Mouse (Mus musculus) liver, adult (tissue): ENCODE data around the gene Acbd3.

Experiments used
- GATA4 ChIP-seq: IDR thresholded peaks from 2 replicates; pipeline ENCODE4 v1.6.1; 2014; ENCODE audit warnings: mild to moderate bottlenecking, low read length; ENCODE audit not compliant: insufficient replicate concordance

The Acbd3 gene

DNA sequence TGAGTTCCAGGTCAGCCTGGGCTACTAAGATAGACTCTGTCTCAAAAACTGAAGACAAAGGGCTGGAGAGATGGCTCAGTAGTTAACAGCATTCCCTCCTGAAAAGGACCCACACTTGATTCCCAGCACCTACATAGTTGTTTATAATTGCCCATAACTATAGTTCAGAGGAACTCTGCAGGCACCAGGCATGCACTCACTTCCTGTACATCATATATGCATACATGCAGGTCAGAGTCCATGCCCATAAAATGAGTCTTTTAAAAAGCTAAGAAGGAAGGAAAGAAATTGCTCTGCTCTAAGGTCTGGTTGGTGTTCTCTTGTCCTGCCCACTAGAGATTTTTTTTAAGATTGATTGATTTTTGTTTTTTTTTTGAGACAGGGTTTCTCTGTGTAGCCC lies 22.0 kb downstream of the Acbd3 start:
- no peak for TF ChIP-seq GATA4

DNA sequence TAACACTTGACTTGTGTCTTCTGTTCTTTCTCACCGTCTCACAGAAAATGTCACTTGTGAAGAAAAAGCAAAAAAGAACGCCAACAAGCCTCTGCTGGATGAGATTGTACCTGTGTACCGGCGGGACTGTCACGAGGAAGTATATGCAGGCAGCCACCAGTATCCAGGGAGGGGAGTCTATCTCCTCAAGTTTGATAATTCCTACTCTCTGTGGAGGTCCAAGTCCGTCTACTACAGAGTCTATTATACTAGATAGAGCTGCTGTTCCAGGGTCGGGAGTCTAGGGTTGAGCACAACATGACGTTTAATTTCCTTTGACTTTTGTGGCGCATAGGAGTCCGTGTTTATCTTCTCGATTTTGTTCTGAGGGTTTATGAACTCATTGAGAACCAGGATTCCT lies 26.3 kb downstream of the Acbd3 start:
- TF ChIP-seq GATA4: no peak

DNA sequence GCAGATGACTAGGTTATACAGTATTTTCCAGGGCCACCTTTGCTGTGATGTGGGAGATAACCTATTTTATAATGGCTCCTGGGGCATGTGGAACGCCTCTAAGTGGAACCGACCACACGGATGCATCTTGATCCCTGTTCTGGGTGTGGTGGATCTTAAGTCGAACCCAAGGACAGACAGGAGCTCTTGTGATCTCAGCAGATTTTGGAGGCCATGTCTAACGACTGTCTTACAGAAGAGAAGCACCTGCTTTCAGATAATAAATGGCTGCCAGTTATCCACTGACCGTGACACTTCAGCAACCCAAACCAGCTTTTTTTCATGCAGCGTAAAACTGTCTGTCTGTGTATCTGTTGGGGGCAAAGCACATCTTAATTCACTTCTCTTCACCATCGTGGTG lies 28.5 kb downstream of the Acbd3 start:
- no peak for TF ChIP-seq GATA4

DNA sequence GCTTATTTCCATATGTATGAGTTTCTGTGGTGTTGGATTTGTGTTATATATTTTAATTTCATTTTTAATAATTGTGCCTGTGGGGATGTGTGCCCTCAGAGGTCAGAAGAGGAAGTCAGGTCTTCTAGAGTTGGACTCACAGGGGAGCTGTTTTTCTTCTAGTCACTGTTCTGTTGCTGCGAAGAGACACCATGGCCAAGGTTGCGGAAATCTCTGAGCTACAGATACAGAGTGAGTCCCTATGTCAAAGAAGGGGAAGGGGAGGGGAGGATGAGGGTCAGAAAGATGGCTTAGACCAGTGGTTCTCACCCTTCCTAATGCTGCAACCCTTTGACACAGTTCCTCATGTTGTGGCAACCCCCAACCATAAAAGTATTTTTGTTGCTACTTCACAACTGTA lies 30.9 kb downstream of the Acbd3 start:
- no peak for TF ChIP-seq GATA4

DNA sequence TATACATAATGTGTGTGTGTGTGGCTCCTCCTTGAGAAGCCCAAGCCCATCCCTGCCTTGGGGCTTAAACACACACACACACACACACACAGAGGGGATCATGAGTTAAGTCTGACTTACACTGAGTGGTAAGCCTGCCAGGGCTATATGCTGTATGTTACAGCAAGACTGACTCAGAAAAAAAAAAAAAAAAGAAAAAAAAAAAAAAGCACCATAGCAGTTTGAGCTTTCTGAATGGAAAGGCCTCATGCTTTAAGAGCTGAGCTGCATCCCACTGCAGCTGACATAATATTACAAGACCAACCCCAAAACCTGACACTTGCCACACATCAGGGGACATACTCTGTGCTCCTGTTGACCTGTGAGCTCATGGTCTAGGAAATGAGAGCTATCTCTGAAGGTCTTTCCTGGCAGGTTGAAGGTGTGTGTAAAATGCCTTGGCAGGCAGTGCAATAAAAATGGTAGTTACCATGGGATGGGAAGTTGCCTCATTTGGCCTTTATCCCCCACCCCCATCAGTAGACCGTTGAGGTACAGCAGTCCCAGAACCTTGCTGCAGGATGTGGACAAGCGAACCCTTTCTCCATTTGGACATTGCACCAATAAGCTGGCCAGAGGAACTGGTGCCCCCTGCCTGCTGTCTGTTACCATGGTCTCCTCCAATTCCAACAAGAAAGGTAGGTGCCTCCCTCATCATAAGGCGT lies 31.6 kb downstream of the Acbd3 start:
- TF ChIP-seq GATA4: no peak

DNA sequence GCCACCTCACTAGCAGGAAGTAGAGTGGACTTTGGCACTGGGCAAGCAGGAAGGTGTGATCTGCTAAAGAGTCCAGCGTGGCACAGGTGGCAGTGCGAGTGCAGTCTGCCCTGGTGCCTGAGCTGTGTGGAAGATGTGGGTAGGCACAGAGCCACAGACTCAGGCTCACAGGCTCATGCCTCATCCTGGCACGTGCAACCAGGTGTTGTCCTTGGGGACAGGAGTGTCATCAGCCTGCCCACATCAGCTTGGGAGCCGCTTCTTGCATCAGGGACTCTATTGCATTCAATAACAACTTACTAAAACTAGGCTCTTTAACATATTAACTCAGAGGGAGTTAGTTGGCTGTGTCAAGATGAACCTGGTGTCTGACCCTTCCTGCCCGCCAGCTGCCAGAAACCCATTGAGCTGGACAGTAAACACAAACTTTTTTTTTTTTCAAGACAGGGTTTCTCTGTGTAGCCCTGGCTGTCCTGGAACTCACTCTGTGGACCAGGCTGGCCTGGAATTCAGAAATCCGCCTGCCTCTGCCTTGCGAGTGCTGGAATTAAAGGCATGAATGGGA lies 32.2 kb downstream of the Acbd3 start:
- TF ChIP-seq GATA4: no peak

DNA sequence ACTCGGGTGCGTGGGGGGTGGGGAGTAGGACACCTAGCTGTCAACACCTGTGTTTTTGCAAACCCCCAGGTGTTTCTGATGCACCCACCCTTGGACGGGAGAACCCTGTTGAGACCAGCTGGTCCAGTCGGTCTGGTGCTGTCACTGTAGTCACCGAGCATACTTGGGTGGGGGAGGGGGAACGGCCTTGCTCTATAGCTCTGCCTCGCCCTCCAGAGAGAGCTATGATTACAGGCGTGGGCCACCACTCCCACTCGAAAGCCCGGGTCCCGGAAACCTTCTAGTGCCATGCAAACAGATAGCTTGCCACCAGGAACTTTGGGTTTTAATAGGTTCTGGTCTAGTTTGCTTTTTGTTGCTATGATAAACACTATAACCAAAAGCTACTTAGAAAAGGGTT lies 36.3 kb downstream of the Acbd3 start:
- no peak for TF ChIP-seq GATA4

DNA sequence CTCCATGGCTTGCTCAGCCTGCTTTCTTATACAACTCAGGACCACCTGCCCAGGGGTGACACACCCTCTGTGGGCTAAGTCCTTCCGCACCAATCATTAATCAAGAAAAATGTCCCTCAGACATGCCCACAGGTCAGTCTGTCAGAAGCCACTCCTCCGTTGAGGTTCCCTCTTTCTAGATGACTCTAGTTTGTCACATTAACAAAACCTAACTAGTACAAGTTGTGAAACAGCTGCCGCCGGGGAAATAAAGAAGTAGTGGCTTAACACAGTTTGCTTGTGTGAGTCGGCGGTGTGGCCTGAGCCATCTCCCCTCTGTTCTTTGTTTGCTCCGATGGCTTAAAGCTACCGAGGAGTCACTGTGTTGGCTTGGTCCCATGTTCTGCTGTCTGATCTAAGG lies 36.8 kb downstream of the Acbd3 start:
- TF ChIP-seq GATA4: no peak

DNA sequence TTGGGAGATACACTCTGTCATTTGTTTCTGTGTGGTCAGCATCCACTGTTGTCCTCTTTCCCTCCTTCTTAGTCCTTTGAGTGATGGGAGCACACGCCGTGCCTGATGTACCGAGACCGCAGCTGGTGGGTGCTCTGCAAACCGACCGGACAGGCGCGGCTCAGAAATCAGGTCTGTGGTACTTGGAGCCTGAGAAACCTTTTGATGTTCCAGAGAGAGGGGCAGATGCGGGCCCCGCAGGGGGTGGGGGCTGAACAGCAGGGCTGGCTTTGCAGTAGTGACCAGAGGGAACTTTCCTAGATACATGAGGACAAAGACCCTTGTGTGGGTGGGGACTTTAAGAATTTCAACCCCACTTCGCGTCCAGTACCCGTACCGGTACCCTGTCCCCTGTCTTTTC lies 37.5 kb downstream of the Acbd3 start:
- TF ChIP-seq GATA4: no peak

DNA sequence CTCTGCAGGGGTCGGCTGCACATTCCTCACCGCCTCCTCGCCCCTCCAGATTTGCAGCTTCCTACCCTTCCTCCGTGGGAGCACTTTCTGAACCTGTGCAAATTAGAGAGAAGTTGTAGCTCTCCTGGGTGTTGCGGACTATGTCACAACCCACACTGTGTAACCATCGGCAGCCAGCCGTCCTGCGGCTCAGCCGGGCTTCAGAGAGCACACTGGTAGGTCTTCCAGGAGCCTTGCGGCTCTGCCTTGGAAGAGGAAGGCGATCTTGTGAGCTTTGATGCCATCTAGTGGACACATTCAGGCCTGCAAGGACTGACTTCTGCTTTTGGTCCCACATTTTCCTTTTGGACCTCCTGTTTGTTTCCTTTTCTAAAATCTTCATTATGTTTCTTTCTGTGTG lies 38.0 kb downstream of the Acbd3 start:
- TF ChIP-seq GATA4: no peak

DNA sequence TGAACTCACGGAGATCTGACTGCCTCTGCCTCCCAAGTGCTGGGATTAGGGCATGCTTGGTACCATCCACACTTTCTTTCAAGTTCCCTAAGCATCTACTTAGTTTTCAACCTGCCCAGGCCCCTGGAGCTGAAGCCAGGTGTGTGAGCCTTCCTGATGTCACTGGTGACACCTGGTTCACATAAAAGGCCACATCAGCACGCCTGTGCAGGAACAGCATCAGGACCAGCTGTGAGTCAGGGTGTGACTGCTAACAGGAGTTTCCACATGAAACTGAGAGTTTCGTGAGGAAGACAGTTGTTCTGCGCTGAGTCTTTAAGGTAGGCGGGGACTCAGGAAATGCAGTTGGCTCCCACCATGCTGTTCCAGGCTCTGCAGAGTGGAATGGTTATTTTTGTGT lies 39.5 kb downstream of the Acbd3 start:
- no peak for TF ChIP-seq GATA4

DNA sequence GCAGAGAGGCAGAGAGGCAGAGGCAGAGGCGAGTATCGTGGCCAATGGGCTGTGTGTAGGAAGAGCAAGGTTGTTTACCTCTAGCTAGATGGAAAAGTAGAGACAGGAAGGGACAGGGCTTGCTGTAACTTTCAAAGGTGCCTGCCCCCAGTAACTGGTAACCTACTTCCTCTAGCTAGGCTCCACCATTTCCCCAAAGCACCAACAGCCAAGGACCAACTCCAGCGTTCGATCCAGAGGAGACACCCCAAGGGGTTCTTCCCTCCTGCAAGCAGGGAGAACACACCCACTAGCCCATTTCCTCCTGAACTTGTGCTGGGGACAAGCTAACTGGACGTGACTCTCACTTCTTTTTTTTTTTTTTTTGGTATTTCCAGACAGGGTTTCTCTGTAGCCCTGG lies 40.7 kb downstream of the Acbd3 start:
- no peak for TF ChIP-seq GATA4

DNA sequence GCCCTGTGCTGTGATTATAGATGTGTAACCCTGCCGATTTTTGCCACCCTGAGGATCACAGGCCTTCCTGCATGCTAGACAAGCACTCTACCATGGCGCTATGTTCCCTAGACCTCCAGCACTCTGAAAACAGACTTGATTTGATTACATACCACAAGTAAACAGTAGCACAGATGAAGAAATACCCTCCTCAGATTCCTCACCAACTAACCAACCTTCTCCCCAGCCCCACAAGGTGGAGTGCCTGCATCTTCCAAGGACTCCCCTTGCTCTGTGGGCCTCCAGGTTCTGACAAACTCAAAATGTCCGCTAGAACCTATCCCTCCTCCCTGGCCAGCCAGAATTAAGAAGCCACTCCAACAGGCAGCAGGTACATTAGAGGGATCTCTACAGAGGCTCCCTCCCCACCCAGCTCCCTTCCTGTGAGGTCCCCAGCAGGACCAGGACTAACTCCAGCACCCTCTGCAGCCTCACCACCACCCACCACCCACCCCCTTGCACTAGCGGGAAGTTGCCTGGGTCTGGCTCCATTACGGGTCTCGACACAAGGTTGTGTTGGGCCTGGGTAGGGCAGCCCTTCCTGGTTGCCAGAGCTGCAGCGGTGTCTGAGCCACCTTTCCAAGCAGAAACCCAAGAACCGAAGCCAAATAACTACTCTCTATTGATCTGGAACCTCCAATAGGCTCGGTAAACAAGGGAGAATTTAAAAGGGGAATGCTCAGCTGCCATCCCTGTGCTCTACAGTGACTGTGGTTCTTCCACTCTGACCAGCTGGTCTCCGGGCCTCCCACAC lies 41.9 kb downstream of the Acbd3 start:
- TF ChIP-seq GATA4: no peak

DNA sequence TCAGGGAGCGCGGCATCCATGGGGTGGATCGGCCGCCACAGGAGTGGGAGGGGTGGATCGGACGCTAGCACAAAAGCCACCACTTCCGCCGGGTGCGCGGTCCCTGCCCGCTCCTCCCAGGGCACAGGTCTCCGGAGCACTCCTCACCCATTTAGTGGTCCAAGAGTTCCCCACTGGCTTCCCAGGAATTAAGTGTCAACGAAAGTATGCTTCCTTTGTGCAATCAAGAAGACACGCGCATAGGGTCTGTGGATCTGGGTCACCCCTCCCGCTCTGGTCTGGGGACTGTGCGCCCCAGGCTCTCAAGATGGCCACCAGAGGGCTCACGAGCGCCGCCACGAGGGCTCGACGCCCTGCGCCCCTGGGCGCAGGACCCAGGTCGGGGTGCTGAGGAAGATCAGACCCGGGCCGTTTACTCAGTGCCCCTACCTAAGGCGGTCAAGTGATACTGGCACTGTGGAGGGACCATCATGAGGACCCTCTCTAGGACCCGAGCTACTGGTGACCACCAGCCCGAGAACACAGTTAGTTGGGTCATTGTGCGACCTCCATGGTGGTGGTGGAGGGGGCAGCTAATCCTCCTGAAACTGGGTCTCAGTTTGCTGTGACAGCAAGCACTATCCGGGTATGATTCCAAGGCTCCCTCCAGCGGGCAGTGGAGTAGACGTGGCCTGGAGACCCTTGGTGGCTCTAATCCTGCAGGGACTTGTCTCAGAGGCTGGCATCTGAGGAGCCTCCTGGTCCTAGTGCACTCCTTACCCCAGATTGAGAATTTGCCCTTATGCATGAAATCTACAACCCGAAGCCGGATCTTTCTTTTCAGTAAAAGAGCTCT lies 42.7 kb downstream of the Acbd3 start:
- TF ChIP-seq GATA4: no peak

DNA sequence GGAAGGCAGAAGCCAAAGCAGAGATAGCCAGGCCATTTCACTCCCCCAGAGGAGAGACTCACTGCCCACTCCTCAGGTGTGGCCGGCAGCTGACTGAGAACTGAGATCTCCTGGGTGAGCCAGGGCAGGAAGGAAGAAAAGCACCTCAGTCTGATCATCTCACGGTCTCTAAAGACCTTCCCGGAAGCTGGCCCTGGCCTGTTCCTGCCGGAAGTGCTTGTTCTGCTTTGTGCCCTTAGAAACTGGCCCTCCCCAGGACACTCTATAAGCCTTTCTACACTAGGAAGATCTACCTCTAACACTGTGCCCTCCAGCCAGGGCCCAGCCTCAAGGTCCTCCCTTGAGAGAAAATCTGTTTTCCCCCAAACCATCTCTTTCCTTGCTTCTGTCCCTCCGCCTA lies 45.5 kb downstream of the Acbd3 start:
- TF ChIP-seq GATA4: no peak

DNA sequence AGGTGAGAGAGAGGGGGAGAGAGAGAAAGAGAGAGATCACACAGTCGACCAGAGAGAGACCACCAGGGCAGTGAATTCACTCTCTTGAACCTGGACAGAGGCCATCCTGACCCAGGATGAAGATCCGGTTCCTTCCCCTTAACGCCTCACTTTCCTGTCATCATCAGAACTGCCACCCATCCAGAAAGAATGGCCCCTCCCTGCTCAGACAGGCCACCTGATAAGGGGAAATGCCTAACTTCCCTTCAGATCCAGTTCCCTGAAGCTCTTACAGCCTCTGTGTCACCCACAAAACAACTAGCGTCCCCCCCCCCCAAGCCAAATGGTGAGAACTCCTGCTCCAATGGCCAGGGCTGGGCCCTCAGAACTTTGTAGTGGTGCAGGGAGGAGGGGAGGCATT lies 45.9 kb downstream of the Acbd3 start:
- TF ChIP-seq GATA4: no peak

DNA sequence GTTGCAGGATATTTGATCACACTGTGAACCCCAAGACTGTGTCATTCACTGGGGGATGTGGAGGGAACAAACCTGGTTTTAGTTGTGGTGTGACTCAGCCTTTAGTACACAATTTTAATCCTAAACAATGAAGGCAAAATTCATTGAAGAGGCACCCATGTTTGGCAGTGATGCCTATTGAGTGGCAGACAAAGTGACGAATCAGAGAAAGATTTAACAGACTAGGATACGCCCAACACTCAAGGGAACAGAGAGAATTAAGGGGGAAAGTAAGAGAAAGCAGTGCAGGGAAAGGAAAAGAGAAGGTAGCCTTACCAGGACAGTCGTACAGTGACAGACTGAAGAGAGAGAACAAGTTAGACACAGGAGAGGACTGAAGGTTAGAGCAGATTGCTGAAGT lies 46.4 kb downstream of the Acbd3 start:
- TF ChIP-seq GATA4: no peak
